Mouse (Mus musculus) frontal cortex, postnatal 36 days (tissue): Measurements from ENCODE around the gene Sctr.

Source experiments
- DNase-seq, 2 experiments: peaks; one replicate each; pipeline ENCODE4 v3.0.0; 2022; ENCODE audit warnings: low spot score in 2 of 2

The Sctr gene

GRCm38 (mm10) chr1:120006844-120007790 lies at the start of gene Sctr:
Gene Sctr (plus strand): TSS chr1:120006894.
- no peak for DNase-seq

- peak in 1 of 2 experiments; percentile 7 for DNase-seq
Observed at GRCm38 (mm10) chr1:119957716-119958222, 48.9 kb upstream of the Sctr start.

GRCm38 (mm10) chr1:119959464-119959863 lies 47.2 kb upstream of the Sctr start:
- no peak for DNase-seq

DNA sequence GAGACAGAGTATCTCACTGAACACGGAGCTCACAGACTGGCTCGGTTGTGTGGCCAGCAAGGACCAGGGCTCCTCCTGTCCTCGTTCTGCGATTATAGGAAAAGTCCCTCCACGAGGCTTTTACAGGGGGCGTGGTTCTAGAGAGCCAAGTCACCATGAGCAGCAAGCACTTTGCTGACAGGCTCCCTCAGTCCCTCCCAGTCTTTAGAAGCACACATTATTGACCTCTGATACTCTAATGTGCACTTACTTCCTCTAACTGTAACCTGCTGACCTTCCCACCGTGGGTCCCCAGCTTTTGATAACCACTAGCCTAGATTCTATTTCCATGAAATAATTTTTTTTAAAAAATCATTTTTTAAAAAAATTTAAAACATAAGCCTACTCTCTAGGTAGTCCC lies 46.8 kb upstream of the Sctr start:
- DNase-seq, result no peak

DNA sequence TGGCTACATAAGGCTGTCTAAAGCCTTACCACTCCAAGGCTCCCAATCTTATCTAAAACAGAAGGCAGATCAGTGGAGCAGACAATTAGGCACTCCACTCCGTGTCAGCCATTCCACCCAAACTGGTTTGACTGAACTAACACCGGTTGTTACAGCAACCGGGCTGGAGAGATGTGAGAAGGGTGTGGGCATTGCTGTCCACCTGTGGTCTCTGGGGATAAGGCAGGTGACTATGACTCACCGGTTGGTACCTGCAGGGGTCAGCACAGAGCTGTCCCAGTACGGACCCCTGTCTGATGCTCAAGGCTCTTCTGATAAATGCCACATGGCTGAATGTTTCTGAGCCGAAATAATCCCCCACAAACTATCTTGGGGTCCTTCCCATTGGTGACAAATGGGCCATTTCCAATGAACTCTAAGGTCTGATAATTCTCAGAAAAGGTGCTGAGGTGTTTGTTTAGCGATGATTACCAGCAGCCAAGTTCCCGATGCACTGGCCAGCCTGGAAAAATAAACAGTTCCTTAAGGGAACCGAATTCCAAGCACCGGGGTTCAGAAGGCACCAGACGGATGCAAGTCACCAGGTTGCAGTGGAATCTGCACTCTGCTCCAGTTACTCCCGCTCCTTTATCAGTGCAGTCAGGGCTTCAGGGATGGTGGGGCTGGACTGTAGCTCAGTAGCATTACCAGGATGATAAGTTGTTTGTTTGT lies 40.7 kb upstream of the Sctr start:
- DNase-seq, result no peak

DNA sequence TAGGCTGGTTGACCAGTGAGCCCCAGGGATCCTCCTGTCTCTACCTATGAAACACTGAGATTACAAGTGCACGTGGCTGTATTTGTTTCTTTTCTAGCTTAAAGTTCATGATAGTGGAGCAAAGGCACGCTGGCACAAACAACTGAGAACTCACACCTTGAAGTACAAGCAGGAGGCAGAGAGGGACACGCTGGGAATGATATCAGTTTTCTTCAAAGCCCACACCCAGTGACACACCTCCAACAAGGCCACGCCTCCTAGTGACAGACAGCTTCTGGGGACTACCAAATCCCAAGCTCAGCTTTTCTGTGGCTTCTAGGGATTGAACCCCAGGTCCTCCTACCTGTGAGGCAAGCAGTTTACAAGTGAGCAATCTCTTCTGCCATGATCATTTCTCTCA lies 33.6 kb upstream of the Sctr start:
- no peak for DNase-seq

- no peak for DNase-seq
Observed at GRCm38 (mm10) chr1:119975141-119975540, 31.6 kb upstream of the Sctr start.

GRCm38 (mm10) chr1:119986555-119986954 lies 20.1 kb upstream of the Sctr start:
- no peak for DNase-seq

- peak; percentile 51 to 57 for DNase-seq
Observed at GRCm38 (mm10) chr1:119996798-119997581, 9.7 kb upstream of the Sctr start, which contains the start of gene Cfap221. Gene Cfap221 (minus strand): TSS chr1:119997234.

GRCm38 (mm10) chr1:119997644-119998043 lies 9.1 kb upstream of the Sctr start:
- DNase-seq, result no peak

DNA sequence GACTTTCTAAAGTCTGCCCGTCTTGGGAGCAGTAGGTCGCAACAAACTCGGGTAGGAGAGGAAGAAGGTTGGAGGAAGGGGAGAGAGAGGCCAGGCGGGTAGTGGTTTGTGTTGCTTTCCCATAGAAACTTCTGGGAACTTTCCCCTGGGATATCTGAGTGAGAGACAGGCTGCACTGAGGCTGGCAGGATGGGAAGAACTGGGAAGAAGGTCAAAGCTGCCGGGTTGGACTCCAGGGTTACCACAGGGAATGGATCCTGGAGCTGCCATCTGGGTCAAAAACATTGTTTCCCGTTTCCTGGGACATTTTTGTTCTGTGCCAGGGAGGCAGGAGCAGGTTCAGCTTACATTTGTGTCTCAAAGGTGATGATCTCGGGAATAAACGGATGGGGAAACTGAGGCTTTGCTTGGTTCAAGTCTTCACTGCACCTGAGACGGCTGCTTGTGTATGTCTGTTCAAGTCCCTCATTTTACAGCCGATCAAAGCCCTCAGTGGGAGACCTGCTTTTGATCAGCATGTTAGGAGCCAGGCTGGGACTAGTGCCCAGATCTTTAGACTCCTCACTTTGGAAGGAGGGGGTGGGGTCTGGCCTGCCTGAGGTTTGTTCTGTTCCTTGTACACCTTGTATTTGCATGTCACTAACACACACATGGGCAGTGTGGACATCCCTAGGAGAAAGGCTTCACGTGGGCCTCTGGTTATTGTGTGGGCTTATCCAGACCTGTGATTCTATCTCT lies 1.3 kb downstream of the Sctr start:
- no peak for DNase-seq

- no peak for DNase-seq
Observed at GRCm38 (mm10) chr1:120012638-120013037, 5.9 kb downstream of the Sctr start.

DNA sequence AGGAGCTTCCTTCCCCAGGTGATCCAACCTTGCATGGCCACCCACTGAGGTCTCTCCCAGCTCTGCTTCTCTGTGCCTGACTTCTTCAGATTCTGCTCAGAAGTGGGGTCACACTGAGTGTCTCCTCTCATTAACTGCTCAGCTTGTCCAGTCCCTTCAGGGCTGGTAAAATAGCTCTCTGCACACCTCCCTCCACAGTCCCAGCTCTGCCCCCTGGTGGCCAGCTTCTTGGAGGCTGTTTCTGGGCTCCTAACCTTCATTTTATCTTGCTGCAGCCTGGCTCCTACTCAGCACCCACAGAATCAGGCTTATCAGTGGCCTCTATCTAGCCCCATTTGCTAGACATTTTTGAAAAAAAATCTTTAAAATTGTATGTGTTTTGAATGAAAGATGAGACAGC lies 6.4 kb downstream of the Sctr start:
- DNase-seq, result peak; percentile 62 to 72

DNA sequence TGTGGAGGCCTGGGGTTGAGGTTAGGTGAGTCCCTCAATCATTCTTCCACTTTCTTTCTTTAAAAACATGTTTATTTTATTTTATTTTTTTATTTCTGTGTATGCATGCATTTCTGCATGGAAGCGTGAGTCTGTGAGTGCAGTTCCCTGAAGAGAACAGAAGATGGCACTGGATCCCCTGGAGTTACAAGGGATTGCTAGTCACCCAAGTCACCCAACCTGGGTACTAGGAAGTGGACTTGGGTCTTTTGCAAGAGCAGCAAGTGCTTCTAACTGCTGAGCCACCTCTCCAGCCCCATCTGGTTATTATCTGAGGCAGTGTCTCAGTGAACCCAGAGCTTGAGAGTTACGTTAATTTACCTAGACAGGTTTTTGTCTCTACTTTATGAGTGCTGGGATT lies 9.5 kb downstream of the Sctr start:
- no peak for DNase-seq

DNA sequence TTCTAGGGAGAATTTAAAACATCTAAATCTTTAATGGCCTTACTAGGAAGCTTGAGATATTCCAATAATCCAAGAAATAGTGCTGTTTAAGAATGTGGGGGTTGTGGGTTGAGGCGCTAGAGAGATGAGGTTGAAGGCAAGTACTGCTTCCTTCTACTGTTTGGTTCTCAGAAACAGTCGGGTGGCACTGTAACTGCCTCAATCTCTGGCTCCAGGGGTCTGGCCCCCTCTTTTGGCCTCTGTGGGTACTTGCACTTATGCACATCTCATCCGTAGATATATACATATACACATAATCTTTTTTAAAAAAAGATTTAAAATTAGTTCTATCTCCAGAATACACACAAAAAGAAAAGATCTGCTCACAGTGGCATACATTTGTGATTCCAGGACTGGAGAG lies 12.2 kb downstream of the Sctr start:
- no peak for DNase-seq

GRCm38 (mm10) chr1:120019428-120019827 lies 12.7 kb downstream of the Sctr start:
- DNase-seq, result no peak

DNA sequence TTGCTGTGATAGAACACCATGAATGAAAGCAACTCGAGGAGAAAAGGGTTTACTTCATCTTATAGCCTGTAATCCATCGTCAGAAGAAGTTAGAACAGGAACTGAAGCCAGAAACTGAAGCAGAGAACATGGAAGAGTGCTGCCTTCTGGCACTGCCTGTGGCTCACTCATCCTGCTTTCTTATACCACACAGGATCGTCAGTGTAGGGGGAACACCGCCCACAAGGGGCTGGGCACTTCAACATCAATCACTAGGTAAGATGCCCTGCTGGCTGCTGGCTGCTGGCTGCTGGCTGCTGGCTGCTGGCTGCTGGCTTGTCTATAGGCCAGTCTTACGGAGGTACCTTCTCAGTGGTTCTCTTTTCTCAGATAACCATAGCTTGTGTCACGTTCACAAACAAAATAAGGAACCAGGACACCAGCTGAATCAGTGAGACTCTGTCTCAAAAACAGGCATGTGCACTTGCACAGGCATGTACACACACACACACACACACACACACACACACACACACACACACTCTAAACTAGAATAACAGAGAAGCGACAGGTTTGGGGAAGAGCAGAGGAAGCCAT lies 13.7 kb downstream of the Sctr start:
- DNase-seq, result no peak

DNA sequence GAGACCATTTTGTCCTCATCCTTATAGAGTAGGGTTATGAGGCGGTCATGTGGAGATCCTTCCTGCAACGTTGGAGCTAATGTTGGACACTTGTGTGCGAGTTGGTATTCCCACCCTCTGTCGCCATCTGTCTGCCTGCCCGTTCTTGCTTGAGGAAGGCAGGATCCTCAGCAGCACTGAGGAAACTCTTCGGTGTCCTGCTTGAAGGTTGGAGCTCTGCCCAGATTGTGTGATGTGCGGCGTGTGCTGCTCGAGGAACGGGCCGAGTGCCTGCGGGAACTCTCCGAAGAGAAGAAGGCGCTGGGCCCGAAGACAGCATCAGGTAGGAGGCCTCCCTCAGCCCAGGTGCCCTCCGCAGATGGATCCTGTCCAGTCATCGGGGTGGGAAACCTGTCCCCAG lies 15.3 kb downstream of the Sctr start:
- peak in 1 of 2 experiments; percentile 52 for DNase-seq

- DNase-seq, result no peak
Observed at GRCm38 (mm10) chr1:120024331-120025049, 17.8 kb downstream of the Sctr start.

DNA sequence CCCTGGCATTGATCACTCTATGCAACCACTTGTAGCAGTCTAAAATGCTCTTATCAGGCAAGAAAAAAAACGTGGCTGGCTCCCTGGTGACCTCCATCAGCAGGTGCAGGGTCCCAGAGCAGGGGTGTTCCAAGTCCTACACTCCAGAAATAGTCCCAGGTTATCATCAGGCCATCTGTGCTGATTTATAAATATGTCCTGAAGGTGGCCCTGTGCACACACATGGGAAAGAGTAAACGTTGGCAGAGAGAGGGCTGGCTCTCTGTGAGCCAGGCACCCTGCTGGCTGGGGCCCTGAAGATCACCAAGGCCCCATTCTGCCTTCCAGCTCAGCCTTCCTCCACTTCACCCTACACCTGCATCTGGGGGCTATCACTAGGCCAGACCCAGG lies 18.4 kb downstream of the Sctr start:
- DNase-seq, result no peak
